Mouse (Mus musculus) heart, adult 2 months (tissue): ENCODE measurements around the gene Gm572.

ENCODE experiments used
- CTCF ChIP-seq: fragments of 200-600 bp; IDR thresholded peaks from 2 replicates; pipeline ENCODE4 v1.8.1; 2022; ENCODE audit warnings: antibody characterized with exemption, mild to moderate bottlenecking, moderate library complexity
- POLR2A ChIP-seq: fragments of 200-500 bp; IDR thresholded peaks from 2 replicates; pipeline ENCODE4 v1.6.1; 2011; ENCODE audit warnings: mild to moderate bottlenecking, low read depth, low read length, control low read depth; ENCODE audit not compliant: insufficient read depth

DNA sequence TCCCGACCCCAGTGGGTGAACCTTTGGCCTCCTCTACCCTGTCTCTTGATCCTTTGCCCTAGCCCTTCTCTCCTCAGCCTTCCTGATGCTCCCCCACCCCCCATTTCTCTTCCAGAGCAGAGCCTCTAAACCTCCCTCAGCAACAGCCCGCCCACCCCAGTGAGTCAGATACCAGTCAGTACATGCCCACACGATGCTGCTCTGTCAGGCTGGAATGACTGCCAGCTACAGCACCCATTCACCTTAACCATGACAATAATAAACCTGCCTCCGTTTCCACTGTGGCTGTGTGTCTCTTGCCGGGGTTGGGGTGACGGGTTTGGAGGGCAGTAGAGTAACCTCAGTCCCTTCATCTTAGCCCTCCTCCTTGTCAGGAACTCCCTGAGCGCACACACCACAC is 39.0 kb upstream of the Gm572 start:
- TF ChIP-seq CTCF (no peak), POLR2A (no peak)
